In genomic region chr3:116860333-116861222, GRCm38 (mm10) we compare ENCODE assay signal across 8 mouse cellular contexts. TPM values are rescaled to one million over a fixed set of nuclear protein-coding genes. Genes with fewer than 3 reads are reported as not detected.
DNase-seq lines count a peak whose midpoint lies in the region; ATAC-seq and TF ChIP-seq lines count a peak whose summit lies in the region.

No protein-coding gene starts in this region.

- H3K4me2 ChIP-seq in heart, embryonic 16.5 days (ENCODE audit: low read depth, low read length) = peak overlapping the region; percentile 97
- H3K4me2 ChIP-seq in liver, postnatal 0 days (ENCODE audit: low read depth, low read length) = peak overlapping the region; percentile 98

- no peaks in the 10 kb centered on the region for H3K27me3 ChIP-seq in heart, adult 2 months (ENCODE audit: control insufficient read depth, insufficient read depth, low read length)
- H3K27me3 ChIP-seq in heart, embryonic 16.5 days (ENCODE audit: control insufficient read depth, insufficient read depth, low read length) = no peaks in the 10 kb centered on the region
- no peaks in the 10 kb centered on the region for H3K27me3 ChIP-seq in liver, postnatal 0 days (ENCODE audit: insufficient read depth, low read length)

- whole genome bisulfite sequencing in heart, adult 2 months = 58% methylated on average over 19 of the region's 19 CpGs
- WGBS in heart, embryonic 16.5 days = 50% methylated on average over 19 of the region's 19 CpGs
- WGBS in liver, postnatal 0 days (ENCODE audit: insufficient replicate concordance) = 17% methylated on average over 19 of the region's 19 CpGs

- no peak for TF ChIP-seq CTCF in heart, adult 2 months (IDR thresholded peaks at IDR 0.05)
- TF ChIP-seq CTCF in liver, postnatal 0 days (IDR thresholded peaks at IDR 0.05; ENCODE audit: low read depth) = no peak

- DNase-seq in heart, adult 2 months = no peak
- DNase-seq in heart, adult 9 months (ENCODE audit: low spot score in 2 of 2) = no peak
- DNase-seq in ES-CJ7 (ENCODE audit: low read depth, low spot score) = peak; percentile 62
- DNase-seq in liver, postnatal 0 days = peak; percentile 48
- no peak for DNase-seq in MN1 (ENCODE audit: low spot score)
- no peak for DNase-seq in gastrocnemius, postnatal 36 days
- no peak for DNase-seq in kidney, adult 8-10 months

- peak overlapping the region; percentile 78; the same call in 1 of the 2 replicates for H3K4me3 ChIP-seq in heart, adult 2 months
- H3K4me3 ChIP-seq in heart, embryonic 16.5 days (ENCODE audit: low read length) = peak overlapping the region; percentile 83
- H3K4me3 ChIP-seq in liver, postnatal 0 days (ENCODE audit: low read depth, low read length) = peak overlapping the region; percentile 87

- no peak overlapping the region for H3K27ac ChIP-seq in heart, adult 2 months
- H3K27ac ChIP-seq in heart, embryonic 16.5 days (ENCODE audit: low read length) = no peak overlapping the region
- peak overlapping the region; percentile 98 for H3K27ac ChIP-seq in liver, postnatal 0 days (ENCODE audit: low read depth)

- H3K36me3 ChIP-seq in heart, adult 2 months (ENCODE audit: control insufficient read depth, insufficient read depth, low read length) = no peaks in the 10 kb centered on the region
- H3K36me3 ChIP-seq in heart, embryonic 16.5 days (ENCODE audit: control insufficient read depth, insufficient read depth) = no peaks in the 10 kb centered on the region
- H3K36me3 ChIP-seq in liver, postnatal 0 days (replicated peaks; ENCODE audit: insufficient read depth, low read length) = no peaks in the 10 kb centered on the region

- TF ChIP-seq POLR2A in heart, adult 2 months (IDR thresholded peaks at IDR 0.05; ENCODE audit: insufficient read depth, low read depth, low read length) = no peak

- peaks cover 5% of the 10 kb centered on the region for H3K4me1 ChIP-seq in heart, adult 2 months (ENCODE audit: control insufficient read depth, insufficient read depth, low read length)
- H3K4me1 ChIP-seq in heart, embryonic 16.5 days (ENCODE audit: control insufficient read depth, insufficient read depth, low read length) = peaks cover 10% of the 10 kb centered on the region; the same call in 1 of the 2 replicates
- peaks cover 52% of the 10 kb centered on the region for H3K4me1 ChIP-seq in liver, postnatal 0 days (ENCODE audit: insufficient read depth)

- no peak overlapping the region for H3K9ac ChIP-seq in heart, adult 2 months (ENCODE audit: low read depth, low read length)
- peak overlapping the region; percentile 73 for H3K9ac ChIP-seq in heart, embryonic 16.5 days (ENCODE audit: low read length)
- H3K9ac ChIP-seq in liver, postnatal 0 days (replicated peaks) = peak overlapping the region; percentile 83

- no peak for ATAC-seq in heart, embryonic 16.5 days (replicated peaks; ENCODE audit: extremely low read depth, insufficient read depth, low FRiP score)
- peak; percentile 47 for ATAC-seq in liver, postnatal 0 days

- H3K9me3 ChIP-seq in heart, embryonic 16.5 days (replicated peaks; ENCODE audit: control insufficient read depth, low read length) = no peaks in the 10 kb centered on the region
- no peaks in the 10 kb centered on the region for H3K9me3 ChIP-seq in liver, postnatal 0 days (ENCODE audit: low read length)

- H3K79me2 ChIP-seq in heart, adult 2 months (replicated peaks; ENCODE audit: control insufficient read depth, insufficient read depth, low read length) = no peaks in the 10 kb centered on the region

- no peak for TF ChIP-seq EP300 in heart, adult 2 months (IDR thresholded peaks at IDR 0.05; ENCODE audit: insufficient read depth, low read depth, low read length)
- 0 out of 2 replicates have a peak, but pooled peaks have one; percentile 26 for TF ChIP-seq EP300 in liver, postnatal 0 days (IDR thresholded peaks at IDR 0.05; ENCODE audit: low read depth)

- intact Hi-C loops in heart, adult 2 months (cut with DNase I) = no loop called here
- intact Hi-C loops in gastrocnemius, postnatal 36 days (cut with DNase I) = no loop called here

RNA-seq across cellular contexts. Expression of gene Frrs1, which starts 1.3 kb away (rescaled TPM):
- 1 to 10 TPM; 2.4 to 3.2 TPM for total RNA-seq in heart, adult 2 months (2021)
- 3.6 TPM in 2 replicates for polyA plus RNA-seq in heart, adult 2 months (2012; rRNA removed)
- polyA plus RNA-seq in heart, embryonic 16.5 days (2015; fragmentation: Nextera tagmentation; extraction: Ambion mirVana) = 13.8 and 21.9 TPM in 2 replicates
- 20.6 and 22.7 TPM in 2 replicates for polyA plus RNA-seq in liver, postnatal 0 days (2015; fragmentation: Nextera tagmentation; extraction: Ambion mirVana)
- total RNA-seq in gastrocnemius, postnatal 36 days (2021) = 1 to 10 TPM; 2.2 to 3.4 TPM

RNA-seq across cellular contexts. Expression of gene Agl, which starts 52.6 kb away (rescaled TPM):
- 100 to 1,000 TPM; 173 to 200 TPM for total RNA-seq in heart, adult 2 months (2021)
- 41.1 and 99.5 TPM in 2 replicates for polyA plus RNA-seq in heart, adult 2 months (2012; rRNA removed)
- 155 and 157 TPM in 2 replicates for polyA plus RNA-seq in heart, embryonic 16.5 days (2015; fragmentation: Nextera tagmentation; extraction: Ambion mirVana)
- polyA plus RNA-seq in liver, postnatal 0 days (2015; fragmentation: Nextera tagmentation; extraction: Ambion mirVana) = 8.4 and 9.1 TPM in 2 replicates
- total RNA-seq in gastrocnemius, postnatal 36 days (2021) = 100 to 1,000 TPM; 722 to 762 TPM

Comparison
In these comparisons a context has a peak if more than half of its experiments do, and no peak if none do; other contexts are left out.
1. DNase-seq: peak in ES-CJ7 (single experiment) and liver, postnatal 0 days (single experiment); none in heart, adult 2 months (0 of 2), heart, adult 9 months (0 of 2), MN1 (single experiment), gastrocnemius, postnatal 36 days (0 of 2) and kidney, adult 8-10 months (0 of 2).
2. Peak in every context shown above with its lines, with median percentiles within 50 percentile points of each other: H3K4me3 ChIP-seq.